ENCODE assay signal across 8 mouse cellular contexts in the genomic region with DNA sequence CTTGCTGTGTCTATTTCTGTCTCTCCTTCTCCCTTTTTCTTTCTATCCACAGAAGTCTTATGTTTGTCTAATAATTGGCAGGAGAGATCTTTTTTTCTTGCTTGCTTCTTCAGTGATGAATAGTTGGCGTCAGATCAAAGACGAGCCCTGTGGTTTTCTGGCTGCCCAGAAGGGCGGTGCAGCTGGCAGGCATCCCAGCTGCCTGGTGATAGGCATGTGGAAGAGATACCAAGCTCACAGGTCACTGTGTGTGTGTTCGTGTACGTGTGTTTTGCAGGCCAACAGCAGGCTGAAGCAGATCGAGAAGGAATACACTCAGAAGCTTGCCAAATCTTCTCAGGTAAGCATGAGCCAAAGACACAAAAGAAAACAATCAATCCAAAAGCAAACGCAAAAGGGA.
DNase-seq lines count a peak whose midpoint lies in the region; TF ChIP-seq lines count a peak whose summit lies in the region.
"Had no signal": no experiment of that assay in that cellular context is flagged by ENCODE, and none has a peak within 500 bp of the region (broad histone marks: within the 10 kb centered on the region; RNA-seq: fewer than 3 reads in every experiment).

No protein-coding gene starts in this region.

- H3K27ac ChIP-seq in gastrocnemius, adult 2 months, result peak overlapping the region; percentile 40; the same call in 1 of the 2 replicates
- H3K27ac ChIP-seq: midbrain, embryonic 12.5 days had no signal

- intact Hi-C loops in gastrocnemius, adult 2 months (cut with DNase I), result no loop called here

- no peak for TF ChIP-seq CTCF in gastrocnemius, adult 2 months (IDR thresholded peaks at IDR 0.05)

- peak overlapping the region; percentile 0; the same call in 1 of the 2 replicates for H3K4me3 ChIP-seq in gastrocnemius, adult 2 months
- H3K4me3 ChIP-seq: midbrain, embryonic 12.5 days had no signal

- peak; percentile 68 for DNase-seq in urinary bladder, postnatal 14 days (ENCODE audit: low spot score)
- DNase-seq in urinary bladder, postnatal 10 days (ENCODE audit: low spot score), result no peak
- peak; percentile 48 to 61 for DNase-seq in cerebellum, adult 18-20 months
- DNase-seq in gastrocnemius, adult 2 months, result peak; percentile 76
- peak; percentile 85 for DNase-seq in kidney, adult 9 months
- DNase-seq in lung, postnatal 25 days (ENCODE audit: low spot score), result peak; percentile 69
- peak; percentile 73 for DNase-seq in testis, postnatal 14 days (ENCODE audit: low spot score)
